Mouse (Mus musculus) CH12.LX (cell line): Measurements from ENCODE around the gene Sin3a. TPM values are rescaled to one million over a fixed set of nuclear protein-coding genes. Genes with fewer than 3 reads are reported as not detected.

Experiments used
- DNase-seq: peaks from one replicate; pipeline ENCODE4 v3.0.0-alpha.2; 2013; ENCODE audit errors: extremely low read depth
- H3K27ac ChIP-seq: 2 replicates; pipeline ENCODE4 v1.5.1; 2012; ENCODE audit warnings: low read depth, mild to moderate bottlenecking, control low read depth, moderate library complexity; ENCODE audit not compliant: insufficient read depth
- H3K27me3 ChIP-seq: replicated peaks from 2 replicates; pipeline ENCODE3; 2012; ENCODE audit warnings: inconsistent platforms
- H3K36me3 ChIP-seq, 2 experiments: replicated peaks in 1 of 2; 2 replicates each; pipeline versions ENCODE3 to v1.6.1; 2012; ENCODE audit warnings: inconsistent platforms in 1 of 2, low read length in 1 of 2, mild to moderate bottlenecking in 1 of 2, mixed read lengths in 1 of 2, moderate library complexity in 1 of 2; ENCODE audit not compliant: control insufficient read depth in 1 of 2, insufficient read depth in 1 of 2
- H3K4me1 ChIP-seq, 2 experiments: 2 replicates each; pipeline ENCODE4 v1.6.1; 2012; ENCODE audit warnings: inconsistent platforms in 1 of 2, moderate library complexity in 1 of 2; ENCODE audit not compliant: insufficient read depth in 2 of 2, control insufficient read depth in 1 of 2
- H3K4me2 ChIP-seq: 2 replicates; pipeline ENCODE4 v1.6.1; 2012; ENCODE audit warnings: low read depth, mild to moderate bottlenecking, control low read depth; ENCODE audit not compliant: poor library complexity, insufficient read depth, severe bottlenecking
- H3K4me3 ChIP-seq, 3 experiments: fragments of 150-350 bp in 1 of 3; sonication (generic) in 1 of 3; replicated peaks in 1 of 3; 2 replicates each; pipeline versions ENCODE3 to v1.5.1; 2011 to 2012; ENCODE audit warnings: low read depth in 2 of 3, low read length in 2 of 3, mild to moderate bottlenecking in 2 of 3, moderate library complexity in 2 of 3, control low read depth in 1 of 3, improper control_type of control experiment in 1 of 3, inconsistent platforms in 1 of 3, mixed read lengths in 1 of 3; ENCODE audit not compliant: poor library complexity in 1 of 3
- H3K79me2 ChIP-seq: replicated peaks from 2 replicates; pipeline ENCODE4 v1.6.1; 2012; ENCODE audit warnings: mild to moderate bottlenecking, moderate library complexity; ENCODE audit not compliant: control insufficient read depth, poor library complexity, insufficient read depth, severe bottlenecking; ENCODE audit errors: extremely low read depth
- H3K9ac ChIP-seq: 2 replicates; pipeline ENCODE4 v1.6.1; 2012; ENCODE audit warnings: low read depth, mild to moderate bottlenecking, control low read depth, moderate library complexity; ENCODE audit not compliant: insufficient read depth
- H3K9me3 ChIP-seq: replicated peaks from 2 replicates; pipeline ENCODE3; 2012; ENCODE audit warnings: low read length, inconsistent platforms, mixed read lengths
- BHLHE40 ChIP-seq: IDR thresholded peaks from 2 replicates; pipeline ENCODE4 v1.6.1; 2011; ENCODE audit warnings: mild to moderate bottlenecking, low read depth, low read length, improper control_type of control experiment
- CHD1 ChIP-seq: IDR thresholded peaks from 2 replicates; pipeline ENCODE4 v1.6.1; 2012; ENCODE audit warnings: low read depth, low read length, improper control_type of control experiment, inconsistent platforms
- CHD2 ChIP-seq: IDR thresholded peaks from 2 replicates; pipeline ENCODE4 v1.6.1; 2011; ENCODE audit warnings: low read length, improper control_type of control experiment
- CTCF ChIP-seq, 2 experiments: IDR thresholded peaks in 1 of 2; conservative IDR thresholded peaks in 1 of 2; 2 replicates each; pipeline ENCODE4 v1.5.1; 2011 to 2012; ENCODE audit warnings: low read depth in 2 of 2, low read length in 2 of 2, improper control_type of control experiment in 1 of 2, inconsistent platforms in 1 of 2, mild to moderate bottlenecking in 1 of 2, moderate library complexity in 1 of 2
- E2F4 ChIP-seq: IDR thresholded peaks from 2 replicates; pipeline ENCODE4 v1.6.1; 2011; ENCODE audit warnings: low read depth, low read length, improper control_type of control experiment; ENCODE audit not compliant: insufficient replicate concordance
- ELF1 ChIP-seq: IDR thresholded peaks from 2 replicates; pipeline ENCODE4 v1.6.1; 2014; ENCODE audit warnings: low read depth, mild to moderate bottlenecking, inconsistent platforms, low read length, improper control_type of control experiment
- EP300 ChIP-seq: IDR thresholded peaks from 2 replicates; pipeline ENCODE4 v1.6.1; 2011; ENCODE audit warnings: low read length, improper control_type of control experiment
- ETS1 ChIP-seq: conservative IDR thresholded peaks from 2 replicates; pipeline ENCODE4 v1.6.1; 2012; ENCODE audit warnings: low read depth, mild to moderate bottlenecking, inconsistent platforms, low read length, improper control_type of control experiment, moderate library complexity
- GABPA ChIP-seq: IDR thresholded peaks from 2 replicates; pipeline ENCODE4 v1.6.1; 2012; ENCODE audit warnings: low read depth, low read length, improper control_type of control experiment, inconsistent platforms; ENCODE audit not compliant: insufficient replicate concordance
- HCFC1 ChIP-seq: IDR thresholded peaks from 2 replicates; pipeline ENCODE4 v1.6.1; 2012; ENCODE audit warnings: low read depth, mild to moderate bottlenecking, inconsistent platforms, low read length, improper control_type of control experiment
- IRF4 ChIP-seq: IDR thresholded peaks from 2 replicates; pipeline ENCODE4 v1.6.1; 2014; ENCODE audit warnings: low read depth, mild to moderate bottlenecking, inconsistent platforms, low read length, improper control_type of control experiment
- JUN ChIP-seq: IDR thresholded peaks from 2 replicates; pipeline ENCODE4 v1.6.1; 2011; ENCODE audit warnings: low read depth, mild to moderate bottlenecking, low read length, improper control_type of control experiment, moderate library complexity; ENCODE audit not compliant: insufficient read depth
- JUND ChIP-seq: conservative IDR thresholded peaks from 2 replicates; pipeline ENCODE4 v1.6.1; 2011; ENCODE audit warnings: low read depth, low read length, improper control_type of control experiment
- KAT2A ChIP-seq: IDR thresholded peaks from 2 replicates; pipeline ENCODE4 v1.6.1; 2012; ENCODE audit warnings: low read length, improper control_type of control experiment, inconsistent platforms; ENCODE audit not compliant: insufficient replicate concordance
- MAFK ChIP-seq: IDR thresholded peaks from 2 replicates; pipeline ENCODE4 v1.6.1; 2011; ENCODE audit warnings: low read length, improper control_type of control experiment; ENCODE audit not compliant: insufficient replicate concordance
- MAX ChIP-seq: IDR thresholded peaks from 2 replicates; pipeline ENCODE4 v1.6.1; 2011; ENCODE audit warnings: low read length, improper control_type of control experiment
- MAZ ChIP-seq: IDR thresholded peaks from 2 replicates; pipeline ENCODE4 v1.6.1; 2012; ENCODE audit warnings: low read depth, mild to moderate bottlenecking, inconsistent platforms, low read length, improper control_type of control experiment, moderate library complexity
- MEF2A ChIP-seq: IDR thresholded peaks from 2 replicates; pipeline ENCODE4 v1.6.1; 2014; ENCODE audit warnings: low read depth, mild to moderate bottlenecking, inconsistent platforms, low read length, improper control_type of control experiment, borderline replicate concordance
- MXI1 ChIP-seq: IDR thresholded peaks from 2 replicates; pipeline ENCODE4 v1.6.1; 2011; ENCODE audit warnings: mild to moderate bottlenecking, low read depth, low read length, improper control_type of control experiment
- MYC ChIP-seq: IDR thresholded peaks from 2 replicates; pipeline ENCODE4 v1.6.1; 2011; ENCODE audit warnings: low read depth, mild to moderate bottlenecking, improper control_type of control experiment, low read length
- NELFE ChIP-seq: IDR thresholded peaks from 2 replicates; pipeline ENCODE4 v1.6.1; 2011; ENCODE audit warnings: low read depth, low read length, improper control_type of control experiment
- PAX5 ChIP-seq: IDR thresholded peaks from 2 replicates; pipeline ENCODE4 v1.6.1; 2012; ENCODE audit warnings: low read length, inconsistent platforms, mixed read lengths
- POLR2A ChIP-seq: IDR thresholded peaks from 2 replicates; pipeline ENCODE4 v1.6.1; 2011; ENCODE audit warnings: low read depth, mild to moderate bottlenecking, improper control_type of control experiment, low read length
- POLR2AphosphoS2 ChIP-seq: IDR thresholded peaks from 2 replicates; pipeline ENCODE4 v1.6.1; 2011; ENCODE audit warnings: low read depth, low read length, improper control_type of control experiment
- RAD21 ChIP-seq: IDR thresholded peaks from 2 replicates; pipeline ENCODE4 v1.6.1; 2011; ENCODE audit warnings: low read depth, mild to moderate bottlenecking, low read length, improper control_type of control experiment, moderate library complexity
- RCOR1 ChIP-seq: conservative IDR thresholded peaks from 2 replicates; pipeline ENCODE4 v1.6.1; 2012; ENCODE audit warnings: low read depth, mild to moderate bottlenecking, inconsistent platforms, low read length, improper control_type of control experiment
- SIN3A ChIP-seq: IDR thresholded peaks from 2 replicates; pipeline ENCODE4 v1.6.1; 2012; ENCODE audit warnings: low read length, improper control_type of control experiment, inconsistent platforms
- SMC3 ChIP-seq: IDR thresholded peaks from 2 replicates; pipeline ENCODE4 v1.6.1; 2011; ENCODE audit warnings: low read depth, low read length, improper control_type of control experiment
- TBP ChIP-seq: conservative IDR thresholded peaks from 2 replicates; pipeline ENCODE4 v1.6.1; 2011; ENCODE audit warnings: low read depth, low read length, improper control_type of control experiment
- TCF12 ChIP-seq: IDR thresholded peaks from 2 replicates; pipeline ENCODE4 v1.6.1; 2014; ENCODE audit warnings: low read depth, mild to moderate bottlenecking, inconsistent platforms, low read length, improper control_type of control experiment
- UBTF ChIP-seq: IDR thresholded peaks from 2 replicates; pipeline ENCODE4 v1.6.1; 2012; ENCODE audit warnings: low read depth, mild to moderate bottlenecking, inconsistent platforms, low read length, improper control_type of control experiment, moderate library complexity
- USF1 ChIP-seq: IDR thresholded peaks from 2 replicates; pipeline ENCODE4 v1.6.1; 2014; ENCODE audit warnings: low read depth, mild to moderate bottlenecking, inconsistent platforms, low read length, improper control_type of control experiment
- USF2 ChIP-seq: conservative IDR thresholded peaks from 2 replicates; pipeline ENCODE4 v1.6.1; 2011; ENCODE audit warnings: low read depth, low read length, improper control_type of control experiment
- ZC3H11A ChIP-seq: IDR thresholded peaks from 2 replicates; pipeline ENCODE4 v1.6.1; 2012; ENCODE audit warnings: low read depth, mild to moderate bottlenecking, inconsistent platforms, low read length, improper control_type of control experiment
- ZKSCAN1 ChIP-seq: IDR thresholded peaks from 2 replicates; pipeline ENCODE4 v1.6.1; 2012; ENCODE audit warnings: low read depth, inconsistent platforms, low read length, improper control_type of control experiment, borderline replicate concordance
- ZMIZ1 ChIP-seq: IDR thresholded peaks from 2 replicates; pipeline ENCODE4 v1.6.1; 2012; ENCODE audit warnings: low read depth, mild to moderate bottlenecking, inconsistent platforms, low read length, improper control_type of control experiment
- ZNF384 ChIP-seq: IDR thresholded peaks from 2 replicates; pipeline ENCODE4 v1.6.1; 2012; ENCODE audit warnings: low read depth, low read length, improper control_type of control experiment, inconsistent platforms
- dilution Hi-C: fragments of 300-500 bp; cut with MboI; formaldehyde crosslinking; loops from 2 replicates; pipeline ENCODE4 v1.14.3; 2020; ENCODE audit warnings: low sequenced_read_pairs; ENCODE audit not compliant: extremely low pct_unique_long_range_greater_than_20kb, extremely low pct_ligation_motif_present
- in situ Hi-C: fragments of 300-500 bp; cut with MboI; formaldehyde crosslinking; loops from 3 replicates; pipeline ENCODE4 v1.14.3; 2019; ENCODE audit warnings: low sequenced_read_pairs, low pct_ligation_motif_present, low pct_unique_long_range_greater_than_20kb, mixed read lengths
- polyA plus RNA-seq: library from polyadenylated mRNA; unstranded; fragments of >175 nt; gene quantifications from 2 replicates; pipeline ENCODE4 v1.2.1, GENCODE M21; 2012; ENCODE audit warnings: low read depth; ENCODE audit not compliant: insufficient read length
- total RNA-seq, 2 experiments: library from RNA; depleted of rRNA; stranded (reverse); fragments of 300-350 nt in 1 of 2; fragments of >200 nt in 1 of 2; gene quantifications; 2 replicates each; pipeline ENCODE4 v1.2.3; 2012 to 2014

The Sin3a gene
- total and polyA plus RNA-seq, 3 experiments, result 23.0 to 32.1 (median 28.7) TPM

DNA sequence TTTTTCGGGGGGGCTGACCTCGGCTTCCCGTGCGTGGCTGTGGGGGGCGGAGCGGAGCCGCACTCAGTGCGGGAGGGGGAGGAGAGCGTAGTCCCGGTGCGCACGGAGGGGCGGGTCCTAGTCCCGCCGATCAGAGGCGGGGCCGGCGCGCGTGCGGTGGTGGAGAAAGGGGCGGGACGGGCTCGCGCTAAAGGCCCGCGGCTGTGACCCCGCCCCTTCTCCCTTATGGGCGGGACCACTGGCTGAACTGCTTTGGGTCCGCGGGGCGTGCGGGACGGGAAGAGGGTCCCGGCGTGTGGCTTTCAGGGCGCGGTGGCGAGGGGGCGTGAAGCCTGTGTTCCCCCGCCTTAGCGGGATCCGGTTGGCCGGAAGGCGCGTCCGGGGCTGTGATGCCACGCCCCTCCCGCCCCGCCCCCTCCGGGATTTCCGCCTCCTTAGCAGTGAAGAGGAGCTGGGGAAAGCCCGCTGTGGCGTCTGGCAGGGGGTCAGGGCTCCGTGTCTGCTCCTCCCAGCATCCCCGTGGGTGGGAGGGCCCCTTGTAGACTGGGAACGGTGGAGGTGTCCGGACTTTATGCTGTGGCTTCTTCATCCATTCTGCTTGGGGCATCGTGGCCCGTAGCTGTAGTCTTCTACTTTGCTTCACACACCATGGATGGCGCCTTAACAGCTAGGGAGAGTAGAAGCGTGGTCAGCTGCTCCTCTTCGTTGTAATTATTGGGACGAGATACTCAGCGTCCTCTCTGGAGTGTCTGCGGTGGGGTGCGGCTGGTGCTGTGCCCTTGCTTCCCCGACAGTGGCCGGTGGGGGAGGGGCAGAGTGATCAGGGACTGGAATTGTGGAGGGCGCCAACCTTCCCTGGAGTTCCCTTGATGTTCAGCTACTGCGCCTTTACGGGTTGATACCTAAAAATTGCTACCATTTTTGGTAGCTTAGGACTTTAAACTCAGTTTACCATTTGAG lies 5.1 kb downstream of the Sin3a start:
- Histone ChIP-seq H3K9me3 (no peaks in the 10 kb centered on the region), H3K79me2 (peaks cover 46% of the 10 kb centered on the region), H3K4me2 (peak overlapping the region; percentile 65), H3K27ac (peak overlapping the region; percentile 96), H3K4me1 (peaks cover 0 to 24% of the 10 kb centered on the region in 2 experiments; a peak in 2 of 4 replicates), H3K36me3 (peaks cover 0 to 29% of the 10 kb centered on the region in 2 experiments), H3K4me3 (peak overlapping the region; percentile 84 to 99 (median 95)), H3K27me3 (no peaks in the 10 kb centered on the region), H3K9ac (peak overlapping the region; percentile 94)
- in situ Hi-C loops (loop anchor here (5.0 kb wide), 1 partner anchor 35 kb away; no protein-coding TSS in a partner anchor), dilution Hi-C loops (no loop called here)
- DNase-seq, result peak; percentile 92
- TF ChIP-seq UBTF (no peak), JUND (no peak), TCF12 (no peak), NELFE (peak; percentile 55; the same call in 1 of the 2 replicates), IRF4 (peak; percentile 57; the same call in 1 of the 2 replicates), CHD2 (peak; percentile 23; the same call in 1 of the 2 replicates), ZC3H11A (no peak), BHLHE40 (peak; percentile 49; the same call in 1 of the 2 replicates), RCOR1 (no peak), HCFC1 (no peak), EP300 (no peak; the same call in 1 of the 2 replicates), MXI1 (peak; percentile 67; the same call in 1 of the 2 replicates), RAD21 (no peak), MAZ (no peak; the same call in 1 of the 2 replicates), POLR2AphosphoS2 (no peak), MEF2A (no peak), MAFK (no peak), KAT2A (0 out of 2 replicates have a peak, but pooled peaks have one; percentile 27), USF2 (no peak), ZKSCAN1 (no peak), PAX5 (no peak), E2F4 (no peak), GABPA (no peak), ELF1 (peak; percentile 51; the same call in 1 of the 2 replicates), TBP (no peak), CHD1 (no peak), MAX (peak; percentile 53; the same call in 1 of the 2 replicates), ZMIZ1 (no peak), JUN (no peak), ZNF384 (no peak), SIN3A (peak; percentile 65), SMC3 (no peak), MYC (peak; percentile 10; the same call in 1 of the 2 replicates), USF1 (no peak), CTCF (conservative IDR thresholded peaks at IDR 0.05 in 1 of 2, IDR thresholded peaks at IDR 0.05 in 1 of 2; ENCODE audit: low read depth in 2 of 2, low read length in 2 of 2) (no peak), ETS1 (peak; percentile 33; the same call in 1 of the 2 replicates), POLR2A (peak; percentile 58)
